Mouse (Mus musculus): ENCODE results near the gene Senp7. TPM values are rescaled to one million over a fixed set of nuclear protein-coding genes. Genes with fewer than 3 reads are reported as not detected.
"Not testable (repeated sequence)": the region's sequence is repeated elsewhere in the genome, so short reads cannot be mapped to it uniquely, and the experiment has no call there.

The Senp7 gene
- total RNA-seq (2021): 10 to 100 TPM; 14.2 to 16.0 TPM
- long read RNA-seq, experiment 1, partial matches to known transcripts: 0 of 4 reads
- long read RNA-seq, experiment 1, other reads (novel, unspliced or antisense): 2 of 4 reads
- long read RNA-seq, experiment 2, partial matches to known transcripts: 1 of 1 reads
- long read RNA-seq, experiment 2, other reads (novel, unspliced or antisense): 0 of 1 reads

- not testable (repeated sequence) for DNase-seq
Observed at GRCm38 (mm10) chr16:56048038-56048437, at the start of gene Senp7. Gene Senp7, plus strand, starts transcription at chr16:56048338.

- no peak for DNase-seq
Observed at GRCm38 (mm10) chr16:56006798-56007197, 41.3 kb upstream of the Senp7 start.

GRCm38 (mm10) chr16:56008862-56009261 is 39.3 kb upstream of the Senp7 start:
- no peak for DNase-seq

GRCm38 (mm10) chr16:56012789-56013743 is 35.1 kb upstream of the Senp7 start:
- DNase-seq: no peak

GRCm38 (mm10) chr16:56014076-56014475 is 34.1 kb upstream of the Senp7 start:
- no peak for DNase-seq

GRCm38 (mm10) chr16:56019660-56020059 is 28.5 kb upstream of the Senp7 start:
- DNase-seq: no peak

- no peak for DNase-seq
Observed at GRCm38 (mm10) chr16:56027854-56028629, 20.1 kb upstream of the Senp7 start.

- DNase-seq: no peak
Observed at GRCm38 (mm10) chr16:56028722-56029551, 19.2 kb upstream of the Senp7 start.

GRCm38 (mm10) chr16:56029661-56030082 is 18.5 kb upstream of the Senp7 start, which contains the start of gene Pcnp:
Gene Pcnp, minus strand, starts transcription at chr16:56029739.
- DNase-seq: peak; percentile 99

GRCm38 (mm10) chr16:56034566-56034965 is 13.6 kb upstream of the Senp7 start:
- no peak for DNase-seq

- DNase-seq: no peak
Observed at GRCm38 (mm10) chr16:56036501-56036900, 11.6 kb upstream of the Senp7 start.

- DNase-seq: peak; percentile 94 to 95
Observed at GRCm38 (mm10) chr16:56037138-56038010, 10.8 kb upstream of the Senp7 start, which contains the start of gene Trmt10c. Gene Trmt10c, minus strand, starts transcription at chr16:56037819.

- no peak for DNase-seq
Observed at GRCm38 (mm10) chr16:56038090-56038489, 10.0 kb upstream of the Senp7 start.

- no peak for DNase-seq
Observed at GRCm38 (mm10) chr16:56055911-56056310, 7.8 kb downstream of the Senp7 start.

GRCm38 (mm10) chr16:56056944-56057590 is 8.9 kb downstream of the Senp7 start:
- DNase-seq: no peak

GRCm38 (mm10) chr16:56058151-56058550 is 10.0 kb downstream of the Senp7 start:
- no peak for DNase-seq

- no peak for DNase-seq
Observed at GRCm38 (mm10) chr16:56061995-56062594, 14.0 kb downstream of the Senp7 start.

- no peak for DNase-seq
Observed at GRCm38 (mm10) chr16:56062981-56063380, 14.8 kb downstream of the Senp7 start.

- DNase-seq: peak; percentile 65 to 74
Observed at GRCm38 (mm10) chr16:56064334-56064990, 16.3 kb downstream of the Senp7 start.

Measured in heart, adult 18-20 months (tissue).